Mouse (Mus musculus) heart, adult 2 months (tissue): ENCODE measurements around the gene Pnmal2.

Experiments
- CTCF ChIP-seq: fragments of 200-600 bp; IDR thresholded peaks from 2 replicates; pipeline ENCODE4 v1.8.1; 2022; ENCODE audit warnings: antibody characterized with exemption, mild to moderate bottlenecking, moderate library complexity
- POLR2A ChIP-seq: fragments of 200-500 bp; IDR thresholded peaks from 2 replicates; pipeline ENCODE4 v1.6.1; 2011; ENCODE audit warnings: mild to moderate bottlenecking, low read depth, low read length, control low read depth; ENCODE audit not compliant: insufficient read depth

DNA sequence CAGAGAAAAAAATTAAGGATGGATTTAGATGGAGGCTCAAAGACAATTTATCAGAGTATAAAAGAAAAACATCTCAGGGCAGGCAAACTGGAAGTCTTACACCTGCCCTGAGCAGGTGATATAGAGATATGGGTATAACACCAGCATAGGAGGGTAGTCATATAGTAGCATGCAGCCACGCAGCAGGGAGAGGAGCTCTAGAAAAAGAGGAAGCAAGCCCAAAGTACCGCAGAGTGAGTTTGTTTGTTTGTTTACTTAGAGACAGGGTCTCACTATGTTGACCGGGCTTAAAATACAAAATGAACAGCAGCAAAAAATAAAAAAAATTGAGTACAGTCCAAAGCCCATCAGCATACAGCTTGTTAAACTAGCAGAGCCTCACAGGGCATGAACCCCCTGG lies 26.7 kb downstream of the Pnmal2 start:
- TF ChIP-seq POLR2A (no peak), CTCF (no peak)
